Mouse (Mus musculus) midbrain, embryonic 11.5 days (tissue): ENCODE results near the gene Vmn2r104. TPM values are rescaled to one million over a fixed set of nuclear protein-coding genes. Genes with fewer than 3 reads are reported as not detected.

ENCODE experiments used
- ATAC-seq: fragments of 200-750 bp; cut with Nextera tagmentation; 2 replicates; pipeline ENCODE4 v1.8.0; 2017; ENCODE audit warnings: moderate TSS enrichment, moderate library complexity; ENCODE audit not compliant: low FRiP score
- DNase-seq: peaks from one replicate; pipeline ENCODE4 v3.0.0; 2015; ENCODE audit warnings: low spot score; ENCODE audit errors: missing footprints
- H3K27ac ChIP-seq: fragments of 300-500 bp; sonication (generic); 2 replicates; pipeline ENCODE4 v1.5.1; 2014; ENCODE audit warnings: low read depth, low read length
- H3K27me3 ChIP-seq: fragments of 300-500 bp; sonication (generic); 2 replicates; pipeline ENCODE4 v1.6.1; 2014; ENCODE audit warnings: mild to moderate bottlenecking, low read length, moderate library complexity, mixed read lengths; ENCODE audit not compliant: control insufficient read depth, insufficient read depth
- H3K36me3 ChIP-seq: fragments of 300-500 bp; sonication (generic); 2 replicates; pipeline ENCODE4 v1.6.1; 2014; ENCODE audit warnings: mild to moderate bottlenecking, low read length, moderate library complexity, mixed read lengths; ENCODE audit not compliant: control insufficient read depth, insufficient read depth
- H3K4me1 ChIP-seq: fragments of 300-500 bp; sonication (generic); 2 replicates; pipeline ENCODE4 v1.6.1; 2014; ENCODE audit warnings: low read length; ENCODE audit not compliant: control insufficient read depth, insufficient read depth
- H3K4me2 ChIP-seq: fragments of 300-500 bp; sonication (generic); 2 replicates; pipeline ENCODE4 v1.6.1; 2014; ENCODE audit warnings: mild to moderate bottlenecking, moderate library complexity
- H3K4me3 ChIP-seq: fragments of 300-500 bp; sonication (generic); 2 replicates; pipeline ENCODE4 v1.5.1; 2014; ENCODE audit warnings: low read depth, low read length
- H3K9ac ChIP-seq: fragments of 300-500 bp; sonication (generic); 2 replicates; pipeline ENCODE4 v1.6.1; 2014; ENCODE audit warnings: low read length
- H3K9me3 ChIP-seq: fragments of 300-500 bp; sonication (generic); 2 replicates; pipeline ENCODE4 v1.6.1; 2016; ENCODE audit warnings: low read length; ENCODE audit not compliant: control insufficient read depth
- whole genome bisulfite sequencing: fragments of 180-500 bp; shearing (Covaris S2); extraction: QIAGEN DNeasy Blood & Tissue Kit; methylation state at CpG from one replicate; pipeline ENCODE4 v1.1.7; 2014; 5-methylcytosine and 5-hydroxymethylcytosine counted together
- polyA plus RNA-seq: library from polyadenylated mRNA; unstranded; fragments of >200 nt; fragmentation: Nextera tagmentation; extraction: Ambion mirVana; gene quantifications from 2 replicates; pipeline ENCODE4 v1.2.1, GENCODE M21; 2014

Gene Vmn2r104
- not detected in 2 replicates for polyA plus RNA-seq

DNA sequence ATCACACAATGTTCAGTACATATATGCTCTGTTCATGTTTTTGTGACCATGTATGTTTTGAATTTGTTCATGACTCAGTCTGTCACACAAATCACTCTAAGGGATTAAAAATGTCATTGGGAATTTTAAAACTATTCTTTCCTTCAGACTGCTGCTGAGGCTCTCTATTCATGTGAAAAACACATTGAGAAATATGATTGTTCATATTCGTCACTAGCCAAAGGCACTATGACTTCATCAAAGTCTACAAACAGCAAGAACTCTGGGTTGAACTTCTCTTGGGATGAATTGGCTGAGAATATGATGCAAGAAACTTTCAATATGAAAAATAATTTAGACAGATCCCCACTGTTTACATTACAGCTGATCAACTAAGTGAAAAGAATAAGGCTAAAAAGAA is at the start of gene Vmn2r104:
Gene Vmn2r104, minus strand, starts transcription at position 101 of the 400 bp plus-strand sequence.
- Histone ChIP-seq H3K9ac (no peak within 1 kb of the TSS), H3K27ac (no peak within 1 kb of the TSS), H3K27me3 (no peaks in the 10 kb centered on the region), H3K4me3 (no peak within 1 kb of the TSS), H3K4me1 (no peaks in the 10 kb centered on the region), H3K36me3 (no peaks in the 10 kb centered on the region), H3K4me2 (no peak within 1 kb of the TSS), H3K9me3 (peaks cover 12% of the 10 kb centered on the region)
- ATAC-seq (no peak), DNase-seq (no peak)
- WGBS: 79% methylated on average over 1 of the region's 1 CpGs

DNA sequence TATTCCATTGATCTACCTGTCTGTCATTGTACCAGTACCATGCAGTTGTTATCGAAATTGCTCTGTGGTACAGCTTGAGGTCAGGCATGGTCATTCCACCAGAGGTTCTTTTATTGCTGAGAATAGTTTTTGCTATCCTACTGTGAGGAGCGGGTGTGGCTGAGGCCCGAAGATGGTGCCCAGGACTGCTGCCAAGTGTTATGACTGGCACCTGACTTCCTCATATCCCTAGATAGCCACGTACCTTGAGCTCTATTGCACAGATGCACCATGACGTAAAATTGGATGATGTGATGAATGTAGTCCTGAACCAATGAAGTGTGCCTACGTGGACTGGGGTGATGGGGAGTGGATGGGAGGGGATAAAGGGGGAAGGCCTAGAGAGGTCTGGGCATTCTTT is 26.0 kb upstream of the Vmn2r104 start:
- H3K4me1 ChIP-seq: no peaks in the 10 kb centered on the region
- H3K4me2 ChIP-seq: no peak overlapping the region
- no peak for DNase-seq
- 81% methylated on average over 6 of the region's 6 CpGs for WGBS
- no peak overlapping the region for H3K9ac ChIP-seq
- no peak for ATAC-seq
- H3K9me3 ChIP-seq: peaks cover 3% of the 10 kb centered on the region; the same call in 1 of the 2 replicates
- H3K4me3 ChIP-seq: no peak overlapping the region
- H3K27ac ChIP-seq: no peak overlapping the region
- H3K36me3 ChIP-seq: no peaks in the 10 kb centered on the region
- H3K27me3 ChIP-seq: no peaks in the 10 kb centered on the region

- H3K4me2 ChIP-seq: no peak overlapping the region
- H3K27ac ChIP-seq: no peak overlapping the region
- H3K27me3 ChIP-seq: no peaks in the 10 kb centered on the region
- ATAC-seq (no peak), DNase-seq (no peak)
- no peak overlapping the region for H3K4me3 ChIP-seq
- no peaks in the 10 kb centered on the region for H3K4me1 ChIP-seq
- WGBS: 87% methylated on average over 4 of the region's 4 CpGs
- no peak overlapping the region for H3K9ac ChIP-seq
- H3K9me3 ChIP-seq: peaks cover 3% of the 10 kb centered on the region; the same call in 1 of the 2 replicates
- no peaks in the 10 kb centered on the region for H3K36me3 ChIP-seq
These were observed 23.7 kb upstream of the Vmn2r104 start for GRCm38 (mm10) chr17:20071656-20072396.

Other genes starting within 250 kb of the Vmn2r104 start
- not detected in 2 replicates for gene Fpr-rs7, start 65.9 kb upstream of the Vmn2r104 start, polyA plus RNA-seq
- not detected in 2 replicates for gene Fpr-rs6, start 134.8 kb upstream of the Vmn2r104 start, polyA plus RNA-seq
- not detected in 2 replicates for gene Vmn2r105, start 186.7 kb upstream of the Vmn2r104 start, polyA plus RNA-seq
- not detected in 2 replicates for gene Vmn2r106, start 237.2 kb upstream of the Vmn2r104 start, polyA plus RNA-seq